Comparison of ENCODE assay signal across 7 mouse cellular contexts in genomic region chr16:46290199-46290598, GRCm38 (mm10).
DNase-seq lines count a peak whose midpoint lies in the region; ATAC-seq lines count a peak whose summit lies in the region.

No protein-coding gene starts in this region.

- DNase-seq in lung, postnatal 25 days (ENCODE audit: low spot score) = no peak
- peak; percentile 88 to 89 for DNase-seq in cerebellum, postnatal 14 days
- DNase-seq in left cerebral cortex, postnatal 36 days (ENCODE audit: low spot score in 2 of 2) = peak; percentile 16 to 36
- DNase-seq in right cerebral cortex, postnatal 14 days = peak; percentile 37
- no peak for DNase-seq in urinary bladder, adult 2 months (ENCODE audit: low spot score)

- H3K4me3 ChIP-seq in lung, embryonic 15.5 days = no peak overlapping the region
- no peak overlapping the region for H3K4me3 ChIP-seq in heart, embryonic 16.5 days (ENCODE audit: low read length)

- no peak overlapping the region for H3K27ac ChIP-seq in lung, embryonic 15.5 days
- H3K27ac ChIP-seq in heart, embryonic 16.5 days (ENCODE audit: low read length) = peak overlapping the region; percentile 70

- 0 out of 2 replicates have a peak, but pooled peaks cover 4% of the 10 kb centered on the region for H3K4me1 ChIP-seq in lung, embryonic 15.5 days
- peaks cover 5% of the 10 kb centered on the region for H3K4me1 ChIP-seq in heart, embryonic 16.5 days (ENCODE audit: control insufficient read depth, insufficient read depth, low read length)

- H3K36me3 ChIP-seq in lung, embryonic 15.5 days = no peaks in the 10 kb centered on the region
- H3K36me3 ChIP-seq in heart, embryonic 16.5 days (ENCODE audit: control insufficient read depth, insufficient read depth) = no peaks in the 10 kb centered on the region

- intact Hi-C loops in left cerebral cortex, postnatal 36 days (cut with DNase I) = no loop called here

- H3K4me2 ChIP-seq in lung, embryonic 15.5 days = no peak overlapping the region
- no peak overlapping the region for H3K4me2 ChIP-seq in heart, embryonic 16.5 days (ENCODE audit: low read depth, low read length)

- peak; percentile 81; the same call in 1 of the 2 replicates for ATAC-seq in lung, embryonic 15.5 days (ENCODE audit: borderline replicate concordance, extremely low read depth, low FRiP score, low TSS enrichment)
- ATAC-seq in heart, embryonic 16.5 days (replicated peaks; ENCODE audit: extremely low read depth, insufficient read depth, low FRiP score) = peak; percentile 90

- no peak overlapping the region for H3K9ac ChIP-seq in lung, embryonic 15.5 days
- no peak overlapping the region for H3K9ac ChIP-seq in heart, embryonic 16.5 days (ENCODE audit: low read length)

- H3K9me3 ChIP-seq in lung, embryonic 15.5 days = no peaks in the 10 kb centered on the region
- no peaks in the 10 kb centered on the region for H3K9me3 ChIP-seq in heart, embryonic 16.5 days (replicated peaks; ENCODE audit: control insufficient read depth, low read length)

- 35% methylated on average over 2 of the region's 2 CpGs for WGBS in lung, embryonic 15.5 days
- 46% methylated on average over 2 of the region's 2 CpGs for WGBS in heart, embryonic 16.5 days

- no peaks in the 10 kb centered on the region for H3K27me3 ChIP-seq in lung, embryonic 15.5 days
- no peaks in the 10 kb centered on the region for H3K27me3 ChIP-seq in heart, embryonic 16.5 days (ENCODE audit: control insufficient read depth, insufficient read depth, low read length)

Comparison
In these comparisons a context has a peak if more than half of its experiments do, and no peak if none do; other contexts are left out.
1. DNase-seq: peak in cerebellum, postnatal 14 days (2 of 2), left cerebral cortex, postnatal 36 days (2 of 2) and right cerebral cortex, postnatal 14 days (single experiment); none in lung, postnatal 25 days (single experiment) and urinary bladder, adult 2 months (single experiment).